8 mouse cellular contexts compared by ENCODE assay signal in genomic region chr4:151043281-151043680, GRCm38 (mm10). TPM values are rescaled to one million over a fixed set of nuclear protein-coding genes. Genes with fewer than 3 reads are reported as not detected.
DNase-seq lines count a peak whose midpoint lies in the region; ATAC-seq and TF ChIP-seq lines count a peak whose summit lies in the region.

No protein-coding gene starts in this region.

- no peak overlapping the region for H3K9ac ChIP-seq in embryonic facial prominence, embryonic 15.5 days
- peak overlapping the region; percentile 69; the same call in 1 of the 2 replicates for H3K9ac ChIP-seq in limb, embryonic 12.5 days (replicated peaks)
- H3K9ac ChIP-seq in midbrain, embryonic 13.5 days (replicated peaks), result no peak overlapping the region

- intact Hi-C loops in gastrocnemius, adult 2 months (cut with DNase I), result no loop called here
- intact Hi-C loops in gastrocnemius, postnatal 14 days (cut with DNase I; ENCODE audit: low total_unique reads), result no loop called here
- intact Hi-C loops in left cerebral cortex, postnatal 14 days (cut with DNase I), result no loop called here

- 37% methylated on average over 5 of the region's 5 CpGs for WGBS in embryonic facial prominence, embryonic 15.5 days
- 48% methylated on average over 5 of the region's 5 CpGs for WGBS in limb, embryonic 12.5 days
- 41% methylated on average over 5 of the region's 5 CpGs for WGBS in midbrain, embryonic 13.5 days

- no peaks in the 10 kb centered on the region for H3K9me3 ChIP-seq in embryonic facial prominence, embryonic 15.5 days (replicated peaks)
- no peaks in the 10 kb centered on the region for H3K9me3 ChIP-seq in limb, embryonic 12.5 days
- no peaks in the 10 kb centered on the region for H3K9me3 ChIP-seq in midbrain, embryonic 13.5 days

- no peaks in the 10 kb centered on the region for H3K27me3 ChIP-seq in embryonic facial prominence, embryonic 15.5 days
- H3K27me3 ChIP-seq in limb, embryonic 12.5 days, result no peaks in the 10 kb centered on the region
- peaks cover 17% of the 10 kb centered on the region for H3K27me3 ChIP-seq in midbrain, embryonic 13.5 days

- ATAC-seq in embryonic facial prominence, embryonic 15.5 days (ENCODE audit: insufficient number of reproducible peaks, low FRiP score, low TSS enrichment, low read depth), result no peak
- ATAC-seq in limb, embryonic 12.5 days (ENCODE audit: insufficient number of reproducible peaks, insufficient read depth, low FRiP score, low TSS enrichment, low read depth), result no peak
- no peak for ATAC-seq in midbrain, embryonic 13.5 days

- H3K4me3 ChIP-seq in gastrocnemius, adult 2 months, result peak overlapping the region; percentile 84
- peak overlapping the region; percentile 66 for H3K4me3 ChIP-seq in embryonic facial prominence, embryonic 15.5 days (replicated peaks)
- H3K4me3 ChIP-seq in limb, embryonic 12.5 days (replicated peaks), result peak overlapping the region; percentile 63
- no peak overlapping the region for H3K4me3 ChIP-seq in midbrain, embryonic 13.5 days (replicated peaks)

- H3K4me2 ChIP-seq in embryonic facial prominence, embryonic 15.5 days (replicated peaks), result peak overlapping the region; percentile 92
- peak overlapping the region; percentile 99 for H3K4me2 ChIP-seq in limb, embryonic 12.5 days
- H3K4me2 ChIP-seq in midbrain, embryonic 13.5 days (replicated peaks), result peak overlapping the region; percentile 77; the same call in 1 of the 2 replicates

- H3K36me3 ChIP-seq in embryonic facial prominence, embryonic 15.5 days, result peaks cover 16% of the 10 kb centered on the region
- H3K36me3 ChIP-seq in limb, embryonic 12.5 days, result peaks cover 18% of the 10 kb centered on the region
- peaks cover 17% of the 10 kb centered on the region for H3K36me3 ChIP-seq in midbrain, embryonic 13.5 days

- peaks cover 15% of the 10 kb centered on the region for H3K4me1 ChIP-seq in embryonic facial prominence, embryonic 15.5 days
- H3K4me1 ChIP-seq in limb, embryonic 12.5 days (replicated peaks), result peaks cover 14% of the 10 kb centered on the region
- peaks cover 15% of the 10 kb centered on the region for H3K4me1 ChIP-seq in midbrain, embryonic 13.5 days (replicated peaks)

- H3K27ac ChIP-seq in gastrocnemius, adult 2 months, result peak overlapping the region; percentile 97
- H3K27ac ChIP-seq in embryonic facial prominence, embryonic 15.5 days (replicated peaks), result no peak overlapping the region
- no peak overlapping the region for H3K27ac ChIP-seq in limb, embryonic 12.5 days
- H3K27ac ChIP-seq in midbrain, embryonic 13.5 days, result no peak overlapping the region

- TF ChIP-seq CTCF in gastrocnemius, adult 2 months (IDR thresholded peaks at IDR 0.05), result no peak

- peak; percentile 50 for DNase-seq in gastrocnemius, adult 2 months
- no peak for DNase-seq in gastrocnemius, postnatal 14 days
- DNase-seq in heart, postnatal 4 days, result peak; percentile 14
- DNase-seq in left cerebral cortex, postnatal 14 days (ENCODE audit: low spot score in 2 of 2), result no peak
- DNase-seq in layer of hippocampus, adult 18-20 months (ENCODE audit: low spot score in 2 of 2), result no peak

RNA-seq across cellular contexts. Expression of gene Per3, which starts 1.2 kb away (rescaled TPM):
- 1 to 10 TPM; 3.6 to 9.3 TPM for total RNA-seq in gastrocnemius, adult 2 months (2021)
- 1 to 10 TPM; 8.2 to 8.8 TPM for total RNA-seq in gastrocnemius, postnatal 14 days (2021)
- polyA plus RNA-seq in embryonic facial prominence, embryonic 15.5 days (2015; fragmentation: Nextera tagmentation; extraction: Ambion mirVana), result 5.4 and 6.8 TPM in 2 replicates
- total RNA-seq in heart, postnatal 4 days (2021), result 10 to 100 TPM; 12.0 to 12.9 TPM
- 8.0 and 8.1 TPM in 2 replicates for polyA plus RNA-seq in limb, embryonic 12.5 days (2016; fragmentation: Nextera tagmentation; extraction: Ambion mirVana)
- 2.9 and 3.0 TPM in 2 replicates for polyA plus RNA-seq in midbrain, embryonic 13.5 days (2015; fragmentation: Nextera tagmentation; extraction: Ambion mirVana)
- 10 to 100 TPM; 21.4 to 21.5 TPM for total RNA-seq in left cerebral cortex, postnatal 14 days (2021)
- total RNA-seq in layer of hippocampus, adult 18-20 months (2021), result 10 to 100 TPM; 25.9 to 30.3 TPM

RNA-seq across cellular contexts. Expression of gene Vamp3, which starts 14.5 kb away (rescaled TPM):
- total RNA-seq in gastrocnemius, adult 2 months (2021), result 10 to 100 TPM; 53.8 to 56.3 TPM
- total RNA-seq in gastrocnemius, postnatal 14 days (2021), result 10 to 100 TPM; 51.0 to 54.1 TPM
- 121 and 123 TPM in 2 replicates for polyA plus RNA-seq in embryonic facial prominence, embryonic 15.5 days (2015; fragmentation: Nextera tagmentation; extraction: Ambion mirVana)
- 10 to 100 TPM; 83.2 to 86.2 TPM for total RNA-seq in heart, postnatal 4 days (2021)
- polyA plus RNA-seq in limb, embryonic 12.5 days (2016; fragmentation: Nextera tagmentation; extraction: Ambion mirVana), result 100 and 101 TPM in 2 replicates
- 60.7 and 62.1 TPM in 2 replicates for polyA plus RNA-seq in midbrain, embryonic 13.5 days (2015; fragmentation: Nextera tagmentation; extraction: Ambion mirVana)
- 10 to 100 TPM; 31.7 to 33.6 TPM for total RNA-seq in left cerebral cortex, postnatal 14 days (2021)
- 10 to 100 TPM; 30.4 to 30.7 TPM for total RNA-seq in layer of hippocampus, adult 18-20 months (2021)

RNA-seq across cellular contexts. Expression of gene Gm13090, which starts 46.1 kb away (rescaled TPM):
- not detected for total RNA-seq in gastrocnemius, adult 2 months (2021)
- not detected for total RNA-seq in gastrocnemius, postnatal 14 days (2021)
- polyA plus RNA-seq in embryonic facial prominence, embryonic 15.5 days (2015; fragmentation: Nextera tagmentation; extraction: Ambion mirVana), result not detected in 2 replicates
- total RNA-seq in heart, postnatal 4 days (2021), result not detected
- polyA plus RNA-seq in limb, embryonic 12.5 days (2016; fragmentation: Nextera tagmentation; extraction: Ambion mirVana), result not detected in 2 replicates
- polyA plus RNA-seq in midbrain, embryonic 13.5 days (2015; fragmentation: Nextera tagmentation; extraction: Ambion mirVana), result 0.22 TPM in 1 of 2 replicates, not detected in the other
- total RNA-seq in left cerebral cortex, postnatal 14 days (2021), result not detected
- not detected for total RNA-seq in layer of hippocampus, adult 18-20 months (2021)

RNA-seq across cellular contexts. Expression of gene Uts2, which starts 46.4 kb away (rescaled TPM):
- total RNA-seq in gastrocnemius, adult 2 months (2021), result not detected
- total RNA-seq in gastrocnemius, postnatal 14 days (2021), result not detected
- polyA plus RNA-seq in embryonic facial prominence, embryonic 15.5 days (2015; fragmentation: Nextera tagmentation; extraction: Ambion mirVana), result not detected in 2 replicates
- not detected for total RNA-seq in heart, postnatal 4 days (2021)
- not detected in 2 replicates for polyA plus RNA-seq in limb, embryonic 12.5 days (2016; fragmentation: Nextera tagmentation; extraction: Ambion mirVana)
- not detected in 2 replicates for polyA plus RNA-seq in midbrain, embryonic 13.5 days (2015; fragmentation: Nextera tagmentation; extraction: Ambion mirVana)
- total RNA-seq in left cerebral cortex, postnatal 14 days (2021), result not detected
- total RNA-seq in layer of hippocampus, adult 18-20 months (2021), result not detected

Comparison
In these comparisons a context has a peak if more than half of its experiments do, and no peak if none do; other contexts are left out.
1. DNase-seq: peak in gastrocnemius, adult 2 months (single experiment) and heart, postnatal 4 days (single experiment); none in gastrocnemius, postnatal 14 days (single experiment), left cerebral cortex, postnatal 14 days (0 of 2) and layer of hippocampus, adult 18-20 months (0 of 2).
2. Peak in every context shown above with its lines, with median percentiles within 50 percentile points of each other: H3K4me2 ChIP-seq.